Mouse (Mus musculus): ENCODE measurements at regions not wholly inside any gene's neighbourhood (a gene's known extent, or its start where the extent isn't known, plus 50 kb on each side); places are given as distances from the start of the nearest gene placed in this dataset.

DNA sequence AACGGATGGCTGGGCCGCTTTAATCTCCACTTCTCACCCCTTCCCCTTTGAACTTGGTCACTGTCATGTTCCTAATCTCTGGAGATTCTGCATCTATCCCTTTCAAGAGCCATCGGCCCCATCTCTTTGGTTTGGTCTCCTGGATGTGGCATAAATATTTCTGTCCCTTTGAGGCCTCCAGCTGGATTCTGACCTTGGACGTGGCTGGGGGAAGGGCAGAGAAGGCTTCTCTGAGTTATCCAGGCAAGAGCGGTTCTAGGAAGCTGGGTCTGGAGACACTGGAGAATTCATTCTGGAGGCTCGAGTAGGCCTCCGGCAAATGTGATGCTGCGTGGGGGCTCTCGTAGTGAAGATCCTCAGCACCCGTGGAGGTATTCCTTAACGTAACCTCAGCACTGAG is 400.6 kb downstream of the Med13l start:
- Histone ChIP-seq H3K27ac (no peak overlapping the region), H3K4me3 (no peak overlapping the region)
- intact Hi-C loops (cut with DNase I), result no loop called here
- TF ChIP-seq CTCF (IDR thresholded peaks at IDR 0.05), result no peak
- no peak for DNase-seq

DNA sequence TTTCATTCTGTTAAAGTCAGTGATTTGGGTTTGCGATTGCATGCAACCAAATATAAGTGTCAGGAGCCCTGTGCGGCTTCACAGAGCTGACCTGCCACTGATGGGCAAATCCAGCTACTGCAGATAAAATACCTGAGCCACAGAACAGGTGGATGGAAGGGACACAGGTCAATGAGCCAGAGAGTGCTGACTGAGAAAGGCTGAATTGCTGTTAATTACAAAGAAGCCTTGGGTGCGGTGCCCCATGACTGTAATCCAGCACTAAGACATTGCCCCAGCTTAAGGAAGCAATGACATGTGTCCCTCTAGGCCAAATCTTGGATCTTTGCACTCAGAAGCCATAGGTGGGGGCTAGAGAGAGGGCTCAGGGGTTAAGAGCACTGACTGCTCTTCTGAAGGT is 401.7 kb downstream of the Med13l start:
- intact Hi-C loops (cut with DNase I), result no loop called here
- TF ChIP-seq CTCF (IDR thresholded peaks at IDR 0.05), result no peak
- no peak for DNase-seq
- Histone ChIP-seq H3K4me3 (no peak overlapping the region), H3K27ac (no peak overlapping the region)

DNA sequence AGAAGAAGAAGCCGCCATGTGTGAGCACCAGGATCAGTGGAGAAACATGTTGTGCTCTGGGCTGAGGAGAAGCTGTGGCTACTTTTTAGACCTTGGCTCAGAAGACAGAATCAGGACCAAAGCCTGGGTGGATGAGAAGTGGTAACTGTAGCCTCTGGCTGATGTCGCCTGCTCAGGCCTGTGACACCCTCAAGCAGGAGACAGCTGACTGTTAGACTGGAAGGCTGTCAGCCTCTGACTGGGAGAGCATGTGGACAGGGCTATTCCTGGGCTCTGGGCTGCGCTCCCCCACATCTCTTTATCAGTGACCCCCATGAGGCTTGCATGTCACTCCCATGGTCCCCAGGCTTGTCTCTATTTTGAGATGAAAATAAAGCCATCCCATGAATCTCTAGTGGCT is 402.5 kb downstream of the Med13l start:
- TF ChIP-seq CTCF (IDR thresholded peaks at IDR 0.05), result no peak
- Histone ChIP-seq H3K4me3 (no peak overlapping the region), H3K27ac (no peak overlapping the region)
- intact Hi-C loops (cut with DNase I), result no loop called here
- DNase-seq, result no peak

DNA sequence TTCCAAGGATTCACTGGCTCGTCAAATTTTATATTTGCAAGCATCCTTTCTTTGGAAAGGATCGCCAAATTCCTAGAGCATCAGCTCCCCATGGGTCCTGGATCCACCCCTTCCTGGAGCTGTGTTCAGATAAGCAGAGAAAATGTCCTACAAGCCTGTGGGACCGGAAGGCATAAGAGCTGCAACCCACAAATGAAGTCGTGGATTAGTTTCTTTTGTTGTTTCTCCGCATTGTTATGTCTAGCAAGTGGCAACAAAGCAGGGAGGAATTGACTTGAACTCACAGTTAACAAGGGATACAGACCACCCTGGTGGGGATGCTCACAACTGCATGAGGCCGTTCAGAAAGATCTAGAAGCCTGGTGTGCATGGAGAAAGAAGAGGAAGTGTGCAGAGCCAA is 406.4 kb downstream of the Med13l start:
- intact Hi-C loops (cut with DNase I), result no loop called here
- no peak for TF ChIP-seq CTCF (IDR thresholded peaks at IDR 0.05)
- H3K4me3 ChIP-seq, result no peak overlapping the region
- H3K27ac ChIP-seq, result peak overlapping the region; percentile 46
- DNase-seq, result no peak

DNA sequence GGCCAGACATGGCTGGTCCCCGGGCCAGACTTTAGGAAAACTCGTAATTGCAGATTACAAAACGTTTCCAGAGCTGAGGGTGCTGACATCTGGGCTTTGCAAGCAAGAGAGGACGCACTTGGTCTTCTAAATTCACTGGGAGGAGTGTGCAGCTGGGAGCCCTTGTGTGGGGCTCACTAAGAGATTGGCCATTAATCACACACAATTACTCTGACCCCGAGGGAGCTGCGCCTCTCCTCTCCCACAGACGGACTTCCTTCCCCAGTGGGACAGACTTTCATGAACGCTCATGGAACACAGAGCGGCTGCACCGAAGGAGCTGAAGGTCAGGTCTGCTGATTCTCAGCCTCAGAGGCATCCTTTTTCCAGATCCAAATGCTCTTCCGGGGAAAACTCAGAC is 407.2 kb downstream of the Med13l start:
- intact Hi-C loops (cut with DNase I), result no loop called here
- no peak for DNase-seq
- Histone ChIP-seq H3K4me3 (no peak overlapping the region), H3K27ac (peak overlapping the region; percentile 46; the same call in 1 of the 2 replicates)
- TF ChIP-seq CTCF (IDR thresholded peaks at IDR 0.05), result no peak

DNA sequence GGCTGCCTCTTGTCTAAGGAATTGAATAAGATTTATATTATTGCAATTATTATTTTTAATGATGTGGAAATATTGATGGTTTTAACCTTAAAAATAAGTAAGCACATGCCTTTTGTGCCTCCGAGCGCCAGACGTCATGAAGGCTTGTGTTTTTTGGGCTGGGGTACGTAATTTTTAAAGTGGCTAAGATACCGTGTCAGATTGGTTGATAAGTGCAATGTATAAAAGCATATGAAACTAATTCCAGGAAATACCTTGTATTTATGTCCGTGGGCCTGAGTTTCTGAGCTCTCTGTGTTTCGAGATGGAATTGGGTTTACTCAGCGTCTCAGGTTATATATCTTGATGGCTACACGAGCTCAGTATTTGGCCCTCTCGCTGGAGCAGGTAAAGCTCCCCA is 414.7 kb downstream of the Med13l start:
- no peak for TF ChIP-seq CTCF (IDR thresholded peaks at IDR 0.05)
- Histone ChIP-seq H3K4me3 (no peak overlapping the region), H3K27ac (no peak overlapping the region)
- DNase-seq, result no peak
- intact Hi-C loops (cut with DNase I), result no loop called here

DNA sequence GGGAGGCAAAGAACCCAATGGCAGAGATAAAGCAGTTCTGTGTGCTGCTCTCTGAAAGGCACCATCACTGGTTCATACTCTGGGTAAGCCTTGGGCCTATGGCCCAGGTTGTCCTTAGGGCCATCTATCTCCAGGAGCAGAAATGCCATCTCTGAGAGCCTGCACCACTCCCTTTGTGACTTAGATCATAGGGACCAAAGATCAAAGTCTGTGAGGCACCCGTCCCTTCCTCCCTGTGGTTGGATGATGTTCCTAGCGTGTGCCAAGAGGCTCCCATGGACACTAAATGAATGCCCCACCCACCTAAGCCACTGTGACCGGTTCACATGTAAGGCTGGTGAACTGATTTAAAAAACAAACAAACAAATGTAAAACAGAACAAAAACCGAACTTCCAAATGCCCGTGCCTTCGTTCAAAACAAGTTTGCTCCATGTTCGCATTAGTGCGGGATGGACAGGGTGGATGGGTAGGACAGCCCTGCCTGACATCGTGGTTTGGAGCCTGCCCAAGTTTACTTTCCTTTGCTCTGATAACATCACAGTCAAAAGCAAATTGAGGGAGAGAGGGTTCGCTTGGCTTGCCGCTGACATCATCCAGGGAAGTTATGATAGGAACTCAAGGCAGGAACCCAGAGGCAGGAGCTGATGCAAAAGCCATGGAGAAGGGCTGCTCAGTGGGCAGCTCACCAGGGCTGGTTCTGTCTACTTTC is 418.6 kb downstream of the Med13l start:
- no peak for TF ChIP-seq CTCF (IDR thresholded peaks at IDR 0.05)
- intact Hi-C loops (cut with DNase I), result no loop called here
- no peak overlapping the region for H3K27ac ChIP-seq
- no peak overlapping the region for H3K4me3 ChIP-seq
- DNase-seq, result no peak

DNA sequence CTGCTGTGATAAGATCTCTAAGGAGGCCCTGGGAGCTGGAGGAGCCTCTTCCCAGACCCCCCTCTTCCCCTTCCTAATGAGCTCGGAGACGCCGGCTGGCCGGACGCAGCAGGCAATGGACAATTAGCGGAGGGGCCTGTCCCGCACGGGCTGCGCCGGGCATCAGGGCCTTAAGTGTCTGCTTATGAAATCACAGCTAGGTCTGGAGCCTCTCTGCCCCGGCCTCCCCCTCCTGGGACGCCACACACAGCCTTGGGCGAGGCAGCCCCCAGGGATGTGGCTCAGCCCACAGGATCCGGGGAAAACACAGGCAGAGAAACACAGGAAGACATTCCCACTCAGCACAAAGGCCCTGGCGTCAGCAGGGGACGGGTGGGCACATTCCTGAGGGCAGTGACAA is 420.6 kb downstream of the Med13l start:
- DNase-seq, result peak; percentile 62
- H3K27ac ChIP-seq, result peak overlapping the region; percentile 64
- no peak overlapping the region for H3K4me3 ChIP-seq
- intact Hi-C loops (cut with DNase I), result loop anchor here (1.0 to 5.0 kb wide), 2 partner anchors 30 to 76 kb away; no protein-coding TSS in a partner anchor
- no peak for TF ChIP-seq CTCF (IDR thresholded peaks at IDR 0.05)

DNA sequence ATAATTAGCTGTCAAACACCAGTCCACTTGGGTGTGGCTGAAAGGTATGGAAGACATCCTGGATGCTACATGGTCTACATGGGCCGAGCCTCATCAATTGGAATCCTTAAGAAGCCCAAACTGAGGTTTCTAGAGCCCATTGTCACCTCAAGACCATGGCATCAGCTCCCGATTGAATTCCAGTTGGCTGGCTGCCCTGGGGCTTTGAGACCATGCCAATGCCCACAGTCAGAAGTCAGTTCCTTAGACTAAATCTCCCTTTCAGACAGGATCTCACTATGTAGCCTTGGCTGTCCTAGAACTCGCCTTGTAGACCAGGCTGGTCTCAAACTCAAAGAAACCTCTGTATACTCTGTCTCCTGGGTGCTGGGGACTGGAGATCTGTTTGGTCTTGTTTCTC is 423.8 kb downstream of the Med13l start:
- intact Hi-C loops (cut with DNase I), result loop anchor here (5.0 kb wide), 1 partner anchor 73 kb away; no protein-coding TSS in a partner anchor
- no peak for TF ChIP-seq CTCF (IDR thresholded peaks at IDR 0.05)
- no peak for DNase-seq

DNA sequence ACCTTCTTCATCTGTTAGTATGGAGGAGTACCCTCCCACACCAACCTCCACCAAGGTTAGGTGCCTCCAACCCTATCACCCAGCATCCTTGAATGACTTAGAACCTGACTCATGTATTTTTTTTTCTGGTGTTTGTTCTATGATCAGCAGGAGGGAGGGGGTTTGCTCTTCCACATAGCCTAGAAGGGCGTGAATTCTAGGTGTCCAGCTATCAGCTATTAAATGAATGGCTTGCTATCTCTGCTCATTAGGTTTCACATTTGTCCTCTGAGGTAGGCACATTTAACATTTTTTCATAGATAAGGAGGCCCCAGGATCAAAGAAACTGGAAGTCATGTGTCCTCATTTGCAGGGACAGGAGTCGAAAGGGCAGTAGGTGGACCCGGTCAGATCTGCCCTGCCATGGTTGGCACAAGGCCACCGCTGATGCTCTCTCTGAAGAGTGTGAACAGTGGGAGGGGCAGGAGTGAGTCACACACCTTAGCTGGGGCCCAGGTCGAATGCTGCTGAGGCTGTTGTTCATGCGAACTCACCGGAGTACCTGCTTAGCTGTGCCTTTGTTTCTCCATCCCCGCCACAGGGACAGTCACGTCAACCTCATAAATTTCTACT is 424.4 kb downstream of the Med13l start:
- Histone ChIP-seq H3K4me3 (no peak overlapping the region), H3K27ac (no peak overlapping the region)
- intact Hi-C loops (cut with DNase I), result loop anchor here (5.0 kb wide), 1 partner anchor 72 kb away; no protein-coding TSS in a partner anchor
- no peak for DNase-seq
- no peak for TF ChIP-seq CTCF (IDR thresholded peaks at IDR 0.05)

More for the DNA sequence above, 423.8 kb downstream of the Med13l start:
- Histone ChIP-seq H3K4me3 (no peak overlapping the region), H3K27ac (no peak overlapping the region)

DNA sequence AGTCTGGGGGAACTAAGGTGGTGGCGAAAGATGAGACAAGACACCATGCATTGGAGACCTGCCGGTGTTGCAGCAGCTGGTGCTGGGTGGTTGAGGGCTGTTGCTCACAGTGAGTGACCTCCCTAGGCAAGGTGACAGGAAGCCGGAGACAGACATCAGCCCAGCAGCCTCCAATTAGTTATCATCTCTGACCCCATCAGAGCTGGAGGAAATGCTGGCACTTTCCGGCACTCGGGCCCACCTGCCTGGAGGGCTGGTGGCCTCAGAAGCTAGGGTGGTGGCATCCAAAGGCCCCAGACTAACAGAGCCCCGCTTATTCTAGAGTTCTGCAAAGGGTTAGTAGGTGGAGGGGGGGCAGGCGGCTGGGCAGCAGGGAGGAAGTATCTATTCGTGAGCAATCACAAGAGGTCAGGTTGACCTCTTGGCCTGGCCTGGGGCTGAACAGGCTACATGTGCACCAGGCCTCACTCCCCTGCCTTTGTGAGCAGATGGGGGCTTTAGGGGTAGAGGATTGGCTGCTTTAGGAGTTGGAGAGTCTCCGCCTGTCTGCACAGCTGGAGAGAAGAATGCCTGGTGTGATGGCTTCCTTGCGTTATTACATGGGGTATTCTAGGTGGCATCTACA is 427.0 kb downstream of the Med13l start:
- no peak for DNase-seq
- no peak for TF ChIP-seq CTCF (IDR thresholded peaks at IDR 0.05)
- Histone ChIP-seq H3K27ac (no peak overlapping the region), H3K4me3 (no peak overlapping the region)
- intact Hi-C loops (cut with DNase I), result no loop called here

DNA sequence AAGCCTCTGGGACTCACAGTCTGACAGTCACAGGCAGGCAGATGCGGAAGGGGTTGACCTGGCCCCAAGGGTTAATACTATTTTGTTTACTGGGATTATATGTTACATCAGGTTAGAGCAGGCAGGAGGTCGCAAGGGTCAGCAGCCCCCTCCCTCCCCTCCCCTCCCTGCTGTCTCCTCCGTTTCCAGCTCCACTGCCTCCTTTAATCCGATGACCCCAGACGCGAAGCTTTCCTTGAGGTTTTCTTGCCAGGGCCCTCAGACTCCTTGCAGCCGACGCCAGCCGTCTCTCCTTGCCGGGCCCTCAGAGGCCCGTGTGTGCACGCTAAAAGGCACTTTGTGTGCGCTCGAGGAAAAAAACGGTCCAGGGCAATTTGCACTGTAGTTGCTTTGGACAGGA is 438.6 kb downstream of the Med13l start:
- intact Hi-C loops (cut with DNase I), result no loop called here
- no peak for TF ChIP-seq CTCF (IDR thresholded peaks at IDR 0.05)
- no peak overlapping the region for H3K4me3 ChIP-seq
- no peak for DNase-seq
- H3K27ac ChIP-seq, result no peak overlapping the region

DNA sequence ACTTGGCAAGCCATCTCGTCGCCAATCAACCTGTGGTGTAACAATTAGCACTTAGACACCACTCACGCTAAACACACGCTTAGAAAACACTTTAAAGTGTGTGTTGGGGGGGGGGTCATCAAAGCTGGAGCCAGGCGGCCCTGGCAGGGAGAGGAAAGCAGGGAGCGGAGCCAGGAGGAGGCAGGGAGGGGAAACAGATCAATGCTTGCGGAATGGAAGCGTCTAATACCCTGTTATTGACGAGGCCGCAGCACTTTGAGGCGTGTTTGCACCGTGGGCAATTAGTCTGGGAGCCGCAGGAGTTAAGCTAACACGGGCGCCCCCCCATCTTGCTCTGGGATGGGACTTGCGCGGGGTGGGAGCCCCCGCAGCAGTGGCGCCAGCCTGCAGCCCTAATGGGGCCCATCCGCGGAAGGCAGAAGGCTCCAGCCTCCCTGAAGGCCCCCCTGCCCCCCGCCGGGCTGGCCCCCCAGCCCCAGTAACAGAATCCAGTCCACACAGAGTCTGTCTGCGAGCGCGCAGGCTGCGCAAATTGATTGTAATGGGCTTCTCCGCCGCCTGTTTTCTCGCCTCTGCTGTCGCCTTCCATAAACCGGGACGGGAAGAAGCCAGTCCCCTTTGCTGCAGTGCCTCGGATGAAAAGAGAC is 445.5 kb downstream of the Med13l start:
- peak overlapping the region; percentile 60 for H3K4me3 ChIP-seq
- peak overlapping the region; percentile 1; the same call in 1 of the 2 replicates for H3K27ac ChIP-seq
- TF ChIP-seq CTCF (IDR thresholded peaks at IDR 0.05), result no peak
- intact Hi-C loops (cut with DNase I), result no loop called here
- no peak for DNase-seq

Measured in gastrocnemius, adult 2 months (tissue).